Mouse (Mus musculus) heart, postnatal 0 days (tissue): ENCODE data around the gene Myzap. TPM values are rescaled to one million over a fixed set of nuclear protein-coding genes. Genes with fewer than 3 reads are reported as not detected.

ENCODE experiments used
- ATAC-seq: fragments of 200-750 bp; cut with Nextera tagmentation; 2 replicates; pipeline ENCODE4 v1.8.0; 2017; ENCODE audit warnings: low read depth, moderate number of reproducible peaks, moderate library complexity; ENCODE audit not compliant: insufficient read depth
- DNase-seq: peaks from one replicate; pipeline ENCODE4 v3.0.0-alpha.2; 2016; ENCODE audit warnings: low spot score
- H3K27ac ChIP-seq: fragments of 300-500 bp; sonication (generic); 2 replicates; pipeline ENCODE4 v1.5.1; 2014; ENCODE audit warnings: low read depth, mild to moderate bottlenecking
- H3K27me3 ChIP-seq: fragments of 300-500 bp; sonication (generic); 2 replicates; pipeline ENCODE4 v1.6.1; 2014; ENCODE audit warnings: low read length, mixed read lengths; ENCODE audit not compliant: control insufficient read depth, insufficient read depth
- H3K36me3 ChIP-seq: fragments of 300-500 bp; sonication (generic); replicated peaks from 2 replicates; pipeline ENCODE4 v1.6.1; 2014; ENCODE audit warnings: low read length, mixed read lengths; ENCODE audit not compliant: control insufficient read depth, insufficient read depth
- H3K4me1 ChIP-seq: fragments of 300-500 bp; sonication (generic); 2 replicates; pipeline ENCODE4 v1.6.1; 2014; ENCODE audit warnings: antibody characterized with exemption; ENCODE audit not compliant: control insufficient read depth, insufficient read depth
- H3K4me2 ChIP-seq: fragments of 300-500 bp; sonication (generic); 2 replicates; pipeline ENCODE4 v1.6.1; 2014; ENCODE audit warnings: low read depth, mild to moderate bottlenecking, low read length, moderate library complexity
- H3K4me3 ChIP-seq: fragments of 300-500 bp; sonication (generic); 2 replicates; pipeline ENCODE4 v1.5.1; 2014; ENCODE audit warnings: low read depth, low read length
- H3K9ac ChIP-seq: fragments of 300-500 bp; sonication (generic); replicated peaks from 2 replicates; pipeline ENCODE4 v1.6.1; 2014; ENCODE audit warnings: low read depth, low read length, mixed read lengths
- H3K9me3 ChIP-seq: fragments of 300-500 bp; sonication (generic); replicated peaks from 2 replicates; pipeline ENCODE4 v1.6.1; 2016; ENCODE audit warnings: low read length; ENCODE audit not compliant: control insufficient read depth
- CTCF ChIP-seq: IDR thresholded peaks from 2 replicates; pipeline ENCODE4 v1.5.1; 2016; ENCODE audit warnings: antibody characterized with exemption, control low read depth, low read depth
- EP300 ChIP-seq: IDR thresholded peaks from 2 replicates; pipeline ENCODE4 v1.6.1; 2016; ENCODE audit warnings: antibody characterized with exemption, low read depth
- whole genome bisulfite sequencing: fragments of 180-500 bp; shearing (Covaris S2); extraction: QIAGEN DNeasy Blood & Tissue Kit; methylation state at CpG from one replicate; pipeline ENCODE4 v1.1.7; 2014; 5-methylcytosine and 5-hydroxymethylcytosine counted together
- polyA plus RNA-seq: library from polyadenylated mRNA; unstranded; fragments of >200 nt; fragmentation: Nextera tagmentation; extraction: Ambion mirVana; gene quantifications from 2 replicates; pipeline ENCODE4 v1.2.1, GENCODE M21; 2015
- total RNA-seq: library from RNA; depleted of rRNA; stranded (reverse); fragments of >200 nt; gene quantifications from 2 replicates; pipeline ENCODE4 v1.2.3, GENCODE M21; 2014; ENCODE audit warnings: low replicate concordance

Myzap gene
- total and polyA plus RNA-seq, 2 experiments from 2014 or later = 196 to 341 TPM

GRCm38 (mm10) chr9:71567391-71567790, 24.8 kb downstream of the Myzap start:
- Histone ChIP-seq H3K4me3 (no peak overlapping the region), H3K9ac (no peak overlapping the region), H3K27me3 (no peaks in the 10 kb centered on the region), H3K36me3 (peaks cover 36% of the 10 kb centered on the region), H3K27ac (peak overlapping the region; percentile 52), H3K9me3 (no peaks in the 10 kb centered on the region), H3K4me2 (no peak overlapping the region), H3K4me1 (peaks cover 25% of the 10 kb centered on the region)
- TF ChIP-seq EP300 = no peak
- no peak for TF ChIP-seq CTCF
- WGBS = 29% methylated on average over 3 of the region's 3 CpGs
- ATAC-seq (no peak), DNase-seq (no peak)

GRCm38 (mm10) chr9:71566763-71567162, 25.4 kb downstream of the Myzap start:
- Histone ChIP-seq H3K27ac (peak overlapping the region; percentile 52), H3K4me2 (no peak overlapping the region; the same call in 1 of the 2 replicates), H3K9me3 (no peaks in the 10 kb centered on the region), H3K4me1 (peaks cover 25% of the 10 kb centered on the region), H3K27me3 (no peaks in the 10 kb centered on the region), H3K36me3 (peaks cover 39% of the 10 kb centered on the region), H3K4me3 (no peak overlapping the region), H3K9ac (no peak overlapping the region)
- peak; percentile 55 for ATAC-seq
- 35% methylated on average over 4 of the region's 4 CpGs for WGBS
- TF ChIP-seq EP300 (no peak), CTCF (no peak)
- no peak for DNase-seq

GRCm38 (mm10) chr9:71557737-71558136, 34.4 kb downstream of the Myzap start:
- Histone ChIP-seq H3K27me3 (no peaks in the 10 kb centered on the region), H3K27ac (peak overlapping the region; percentile 77), H3K9ac (no peak overlapping the region), H3K9me3 (no peaks in the 10 kb centered on the region; the same call in 1 of the 2 replicates), H3K4me1 (peaks cover 20% of the 10 kb centered on the region; the same call in 1 of the 2 replicates), H3K4me3 (no peak overlapping the region), H3K4me2 (no peak overlapping the region), H3K36me3 (peaks cover 79% of the 10 kb centered on the region)
- peak; percentile 86 for ATAC-seq
- DNase-seq = peak; percentile 80
- TF ChIP-seq EP300 = peak; percentile 79; the same call in 1 of the 2 replicates
- no peak for TF ChIP-seq CTCF
- 18% methylated on average over 2 of the region's 2 CpGs for WGBS

GRCm38 (mm10) chr9:71554001-71554400, 38.2 kb downstream of the Myzap start:
- H3K4me2 ChIP-seq = no peak overlapping the region
- no peak overlapping the region for H3K4me3 ChIP-seq
- H3K9me3 ChIP-seq = no peaks in the 10 kb centered on the region; the same call in 1 of the 2 replicates
- H3K27ac ChIP-seq = no peak overlapping the region
- no peaks in the 10 kb centered on the region for H3K27me3 ChIP-seq
- H3K9ac ChIP-seq = no peak overlapping the region
- WGBS = 100% methylated on average over 3 of the region's 3 CpGs
- peak; percentile 15; the same call in 1 of the 2 replicates for TF ChIP-seq CTCF
- no peak for TF ChIP-seq EP300
- peaks cover 86% of the 10 kb centered on the region for H3K36me3 ChIP-seq
- ATAC-seq (no peak), DNase-seq (no peak)
- H3K4me1 ChIP-seq = peaks cover 18% of the 10 kb centered on the region; the same call in 1 of the 2 replicates

GRCm38 (mm10) chr9:71550176-71550575, 42.0 kb downstream of the Myzap start:
- 89% methylated on average over 8 of the region's 8 CpGs for WGBS
- no peak for ATAC-seq
- no peak for DNase-seq
- H3K9me3 ChIP-seq = no peaks in the 10 kb centered on the region; the same call in 1 of the 2 replicates
- peaks cover 76% of the 10 kb centered on the region for H3K36me3 ChIP-seq
- peaks cover 15% of the 10 kb centered on the region; the same call in 1 of the 2 replicates for H3K4me1 ChIP-seq
- H3K27me3 ChIP-seq = no peaks in the 10 kb centered on the region
- no peak overlapping the region for H3K9ac ChIP-seq
- no peak overlapping the region for H3K4me3 ChIP-seq
- TF ChIP-seq CTCF (no peak), EP300 (no peak)
- no peak overlapping the region for H3K27ac ChIP-seq
- H3K4me2 ChIP-seq = no peak overlapping the region
